Mouse (Mus musculus) heart, embryonic 15.5 days (tissue): ENCODE results near the gene Slc5a6. TPM values are rescaled to one million over a fixed set of nuclear protein-coding genes. Genes with fewer than 3 reads are reported as not detected.
A peak's percentile ranks its signal among the peaks of the same experiment; 100 is the strongest.

Experiments used
- ATAC-seq: fragments of 200-750 bp; cut with Nextera tagmentation; replicated peaks from 2 replicates; pipeline ENCODE4 v1.8.0; 2017; ENCODE audit warnings: low read depth, moderate TSS enrichment; ENCODE audit not compliant: insufficient number of reproducible peaks, insufficient read depth, low FRiP score
- H3K27ac ChIP-seq: fragments of 300-500 bp; sonication (generic); 2 replicates; pipeline ENCODE4 v1.5.1; 2015; ENCODE audit warnings: mild to moderate bottlenecking, inconsistent platforms
- H3K27me3 ChIP-seq: fragments of 300-500 bp; sonication (generic); 2 replicates; pipeline ENCODE4 v1.6.1; 2015; ENCODE audit warnings: inconsistent platforms
- H3K36me3 ChIP-seq: fragments of 300-500 bp; sonication (generic); 2 replicates; pipeline ENCODE4 v1.6.1; 2015; ENCODE audit warnings: mild to moderate bottlenecking, inconsistent platforms
- H3K4me1 ChIP-seq: fragments of 300-500 bp; sonication (generic); replicated peaks from 2 replicates; pipeline ENCODE4 v1.6.1; 2015; ENCODE audit warnings: inconsistent platforms
- H3K4me2 ChIP-seq: fragments of 300-500 bp; sonication (generic); 2 replicates; pipeline ENCODE4 v1.6.1; 2015; ENCODE audit warnings: inconsistent platforms, mild to moderate bottlenecking, moderate library complexity
- H3K4me3 ChIP-seq: fragments of 300-500 bp; sonication (generic); 2 replicates; pipeline ENCODE4 v1.5.1; 2015; ENCODE audit warnings: mild to moderate bottlenecking, inconsistent platforms
- H3K9ac ChIP-seq: fragments of 300-500 bp; sonication (generic); 2 replicates; pipeline ENCODE4 v1.6.1; 2015; ENCODE audit warnings: mild to moderate bottlenecking, inconsistent platforms
- H3K9me3 ChIP-seq: fragments of 300-500 bp; sonication (generic); replicated peaks from 2 replicates; pipeline ENCODE4 v1.6.1; 2016; ENCODE audit warnings: inconsistent platforms
- WGBS: fragments of 180-500 bp; shearing (Covaris S2); methylation state at CpG from one replicate; pipeline ENCODE4 v1.1.7; 2015; ENCODE audit warnings: mixed read lengths; 5-methylcytosine and 5-hydroxymethylcytosine counted together
- polyA plus RNA-seq: library from polyadenylated mRNA; unstranded; fragments of >200 nt; fragmentation: Nextera tagmentation; extraction: Ambion mirVana; gene quantifications from 2 replicates; pipeline ENCODE4 v1.2.1, GENCODE M21; 2015

Slc5a6 gene
- polyA plus RNA-seq, 1 experiment from 2014 or later: 5.8 TPM

- peaks cover 1% of the 10 kb centered on the region; the same call in 1 of the 2 replicates for H3K36me3 ChIP-seq
- H3K4me2 ChIP-seq: peak overlapping the region; percentile 52
- H3K9ac ChIP-seq: no peak overlapping the region; the same call in 1 of the 2 replicates
- peak overlapping the region; percentile 55 for H3K27ac ChIP-seq
- ATAC-seq: peak; percentile 54; the same call in 1 of the 2 replicates
- H3K4me1 ChIP-seq: peaks cover 29% of the 10 kb centered on the region
- peak overlapping the region; percentile 14 for H3K4me3 ChIP-seq
- H3K9me3 ChIP-seq: no peaks in the 10 kb centered on the region
- 7% methylated on average over 12 of the region's 12 CpGs for WGBS
- H3K27me3 ChIP-seq: peaks cover 17% of the 10 kb centered on the region
Observed at GRCm38 (mm10) chr5:31082935-31083625, 34.4 kb upstream of the Slc5a6 start.

GRCm38 (mm10) chr5:31082355-31082754 is 33.6 kb upstream of the Slc5a6 start:
- ATAC-seq: no peak
- Histone ChIP-seq H3K27me3 (peaks cover 12% of the 10 kb centered on the region; the same call in 1 of the 2 replicates), H3K27ac (peak overlapping the region; percentile 55; the same call in 1 of the 2 replicates), H3K9ac (no peak overlapping the region), H3K4me2 (peak overlapping the region; percentile 52), H3K9me3 (no peaks in the 10 kb centered on the region), H3K4me1 (peaks cover 29% of the 10 kb centered on the region), H3K36me3 (peaks cover 8% of the 10 kb centered on the region; the same call in 1 of the 2 replicates), H3K4me3 (peak overlapping the region; percentile 14; the same call in 1 of the 2 replicates)
- 9% methylated on average over 5 of the region's 5 CpGs for WGBS

- peaks cover 7% of the 10 kb centered on the region; the same call in 1 of the 2 replicates for H3K27me3 ChIP-seq
- no peaks in the 10 kb centered on the region for H3K9me3 ChIP-seq
- H3K36me3 ChIP-seq: peaks cover 16% of the 10 kb centered on the region; the same call in 1 of the 2 replicates
- H3K4me3 ChIP-seq: no peak overlapping the region
- H3K27ac ChIP-seq: no peak overlapping the region
- no peak for ATAC-seq
- 84% methylated on average over 3 of the region's 3 CpGs for WGBS
- H3K9ac ChIP-seq: no peak overlapping the region
- no peak overlapping the region for H3K4me2 ChIP-seq
- peaks cover 29% of the 10 kb centered on the region for H3K4me1 ChIP-seq
Observed at GRCm38 (mm10) chr5:31081386-31081785, 32.7 kb upstream of the Slc5a6 start.

GRCm38 (mm10) chr5:31080795-31081164 is 32.1 kb upstream of the Slc5a6 start:
- ATAC-seq: no peak
- H3K4me1 ChIP-seq: peaks cover 29% of the 10 kb centered on the region
- H3K4me3 ChIP-seq: no peak overlapping the region
- peaks cover under 1% of the 10 kb centered on the region; the same call in 1 of the 2 replicates for H3K27me3 ChIP-seq
- H3K36me3 ChIP-seq: peaks cover 22% of the 10 kb centered on the region
- no peak overlapping the region for H3K4me2 ChIP-seq
- H3K27ac ChIP-seq: no peak overlapping the region
- no peaks in the 10 kb centered on the region for H3K9me3 ChIP-seq
- 67% methylated on average over 3 of the region's 3 CpGs for WGBS
- no peak overlapping the region for H3K9ac ChIP-seq

GRCm38 (mm10) chr5:31080059-31080794 is 31.5 kb upstream of the Slc5a6 start:
- no peak for ATAC-seq
- H3K9me3 ChIP-seq: no peaks in the 10 kb centered on the region
- peaks cover 29% of the 10 kb centered on the region for H3K4me1 ChIP-seq
- no peak overlapping the region for H3K4me2 ChIP-seq
- H3K27ac ChIP-seq: 0 out of 2 replicates have a peak overlapping the region, but pooled peaks have one; percentile 22
- no peak overlapping the region for H3K4me3 ChIP-seq
- H3K9ac ChIP-seq: no peak overlapping the region
- no peaks in the 10 kb centered on the region for H3K27me3 ChIP-seq
- WGBS: 63% methylated on average over 13 of the region's 13 CpGs
- H3K36me3 ChIP-seq: peaks cover 28% of the 10 kb centered on the region

- Histone ChIP-seq H3K27me3 (no peaks in the 10 kb centered on the region), H3K27ac (no peak overlapping the region), H3K4me1 (peaks cover 6% of the 10 kb centered on the region), H3K4me3 (no peak overlapping the region), H3K9ac (no peak overlapping the region), H3K4me2 (no peak overlapping the region), H3K9me3 (no peaks in the 10 kb centered on the region), H3K36me3 (peaks cover 63% of the 10 kb centered on the region)
- ATAC-seq: no peak
- 77% methylated on average over 13 of the region's 13 CpGs for WGBS
Observed at GRCm38 (mm10) chr5:31076346-31076745, 27.6 kb upstream of the Slc5a6 start.

GRCm38 (mm10) chr5:31073176-31073575 is 24.5 kb upstream of the Slc5a6 start:
- no peak overlapping the region for H3K4me2 ChIP-seq
- ATAC-seq: no peak
- H3K9me3 ChIP-seq: no peaks in the 10 kb centered on the region
- H3K27ac ChIP-seq: no peak overlapping the region
- H3K9ac ChIP-seq: no peak overlapping the region
- no peaks in the 10 kb centered on the region for H3K4me1 ChIP-seq
- 90% methylated on average over 12 of the region's 12 CpGs for WGBS
- no peak overlapping the region for H3K4me3 ChIP-seq
- H3K36me3 ChIP-seq: peaks cover 94% of the 10 kb centered on the region
- H3K27me3 ChIP-seq: no peaks in the 10 kb centered on the region

GRCm38 (mm10) chr5:31071821-31072220 is 23.1 kb upstream of the Slc5a6 start:
- WGBS: 91% methylated on average over 11 of the region's 11 CpGs

GRCm38 (mm10) chr5:31071059-31071458 is 22.3 kb upstream of the Slc5a6 start:
- H3K36me3 ChIP-seq: peaks cover 95% of the 10 kb centered on the region
- no peaks in the 10 kb centered on the region for H3K4me1 ChIP-seq
- no peaks in the 10 kb centered on the region for H3K9me3 ChIP-seq
- no peak for ATAC-seq
- H3K9ac ChIP-seq: no peak overlapping the region
- 88% methylated on average over 2 of the region's 2 CpGs for WGBS
- no peak overlapping the region for H3K4me2 ChIP-seq
- no peak overlapping the region for H3K27ac ChIP-seq
- H3K4me3 ChIP-seq: no peak overlapping the region
- H3K27me3 ChIP-seq: no peaks in the 10 kb centered on the region

More at GRCm38 (mm10) chr5:31071821-31072220, 23.1 kb upstream of the Slc5a6 start:
- H3K4me2 ChIP-seq: no peak overlapping the region
- H3K27me3 ChIP-seq: no peaks in the 10 kb centered on the region
- H3K36me3 ChIP-seq: peaks cover 95% of the 10 kb centered on the region
- no peaks in the 10 kb centered on the region for H3K4me1 ChIP-seq
- no peak overlapping the region for H3K9ac ChIP-seq
- no peak for ATAC-seq
- no peak overlapping the region for H3K27ac ChIP-seq
- H3K4me3 ChIP-seq: no peak overlapping the region
- no peaks in the 10 kb centered on the region for H3K9me3 ChIP-seq

- WGBS: 97% methylated on average over 3 of the region's 3 CpGs
- no peaks in the 10 kb centered on the region for H3K27me3 ChIP-seq
- no peak for ATAC-seq
Observed at GRCm38 (mm10) chr5:31069810-31070209, 21.1 kb upstream of the Slc5a6 start.

More at GRCm38 (mm10) chr5:31069810-31070209, 21.1 kb upstream of the Slc5a6 start:
- Histone ChIP-seq H3K4me2 (no peak overlapping the region), H3K36me3 (peaks cover 90% of the 10 kb centered on the region), H3K4me1 (no peaks in the 10 kb centered on the region), H3K4me3 (no peak overlapping the region), H3K27ac (no peak overlapping the region), H3K9ac (no peak overlapping the region), H3K9me3 (no peaks in the 10 kb centered on the region)
